Mouse (Mus musculus) bone marrow macrophage, adult 2 months (primary cell): ENCODE data around the gene Plekhh1. TPM values are rescaled to one million over a fixed set of nuclear protein-coding genes. Genes with fewer than 3 reads are reported as not detected.
"Not testable (repeated sequence)": the region's sequence is repeated elsewhere in the genome, so short reads cannot be mapped to it uniquely, and the experiment has no call there.

ENCODE experiments used
- H3K27ac ChIP-seq: 2 replicates; pipeline ENCODE4 v1.5.1; 2012; ENCODE audit warnings: low read depth, low read length; ENCODE audit not compliant: insufficient read depth
- H3K4me1 ChIP-seq: 2 replicates; pipeline ENCODE4 v1.6.1; 2012; ENCODE audit warnings: low read length; ENCODE audit not compliant: control insufficient read depth, insufficient read depth
- H3K4me3 ChIP-seq: 2 replicates; pipeline ENCODE4 v1.5.1; 2012; ENCODE audit warnings: mild to moderate bottlenecking, low read length, moderate library complexity; ENCODE audit not compliant: insufficient read depth
- CTCF ChIP-seq: IDR thresholded peaks from 2 replicates; pipeline ENCODE4 v1.5.1; 2012; ENCODE audit warnings: low read depth, mild to moderate bottlenecking, low read length, moderate library complexity
- POLR2A ChIP-seq: IDR thresholded peaks from 2 replicates; pipeline ENCODE4 v1.6.1; 2012; ENCODE audit warnings: mild to moderate bottlenecking, low read depth, low read length, borderline replicate concordance
- polyA plus RNA-seq: library from polyadenylated mRNA; stranded (reverse); fragments of >200 nt; gene quantifications from 2 replicates; pipeline ENCODE4 v1.2.4, GENCODE M21; 2012; ENCODE audit not compliant: missing spikeins, insufficient read depth, insufficient read length

The Plekhh1 gene
- polyA plus RNA-seq, 1 experiment: 0.17 TPM

DNA sequence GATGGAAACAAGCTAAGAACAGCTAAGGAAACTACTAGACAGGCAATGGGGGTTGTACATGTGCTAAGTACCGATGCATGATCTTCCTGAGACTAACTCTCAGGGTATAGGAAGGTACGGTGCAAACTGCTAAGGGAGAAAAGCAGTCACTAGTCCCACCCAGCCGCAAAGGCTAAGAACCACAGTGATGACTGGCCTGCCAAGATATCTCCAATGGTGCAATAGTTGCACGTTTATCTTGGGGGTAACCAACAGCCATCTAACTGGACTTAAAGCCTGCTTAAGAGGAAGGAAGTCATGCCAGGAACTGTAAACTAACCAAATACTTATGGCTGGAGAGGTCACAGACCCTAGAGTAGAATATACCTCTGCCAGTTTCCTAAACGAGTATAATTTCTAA, 26.6 kb upstream of the Plekhh1 start:
- H3K27ac ChIP-seq: no peak overlapping the region
- TF ChIP-seq POLR2A (no peak), CTCF (no peak)
- H3K4me1 ChIP-seq: peaks cover 10% of the 10 kb centered on the region
- no peak overlapping the region for H3K4me3 ChIP-seq

DNA sequence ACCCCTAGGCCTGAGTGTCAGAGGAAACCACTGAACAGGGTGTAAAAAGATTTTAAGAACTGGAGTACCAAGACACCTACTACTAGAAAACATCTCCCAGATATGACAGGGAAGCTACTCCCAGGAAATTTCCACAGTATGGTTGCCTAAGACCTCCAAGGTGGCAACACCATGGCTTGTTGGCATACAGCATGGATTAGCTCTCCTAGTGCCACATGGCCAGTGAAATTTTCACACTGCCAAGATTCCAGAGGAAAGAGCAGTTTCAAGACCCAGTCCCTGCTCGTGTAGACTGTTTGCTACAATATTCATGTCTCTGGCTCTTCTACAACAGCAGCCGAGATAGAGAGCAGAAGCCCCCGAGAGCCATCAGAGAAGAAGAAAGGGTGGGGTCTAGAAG, 26.0 kb upstream of the Plekhh1 start:
- Histone ChIP-seq H3K27ac (no peak overlapping the region), H3K4me3 (no peak overlapping the region), H3K4me1 (peaks cover 10% of the 10 kb centered on the region)
- TF ChIP-seq POLR2A (no peak), CTCF (no peak)

DNA sequence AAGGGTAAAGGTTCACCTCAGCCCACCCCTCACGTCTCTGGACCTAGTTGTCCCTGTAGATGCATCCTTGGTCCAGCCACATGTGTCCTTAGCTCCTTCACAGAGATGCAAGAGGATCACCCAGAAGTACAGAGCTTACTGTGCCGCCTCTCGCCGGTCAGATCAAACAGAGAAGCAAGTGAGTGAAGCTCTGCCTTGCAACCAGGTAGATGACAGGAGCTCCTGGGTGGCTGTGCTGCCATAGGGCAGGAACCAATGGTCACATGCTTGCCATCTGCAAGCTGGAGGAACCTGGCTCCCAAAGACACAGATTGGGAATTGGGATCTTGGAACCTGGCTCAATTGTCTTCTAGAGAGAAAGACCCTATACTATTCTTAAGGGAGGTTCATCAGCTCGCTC, 23.5 kb upstream of the Plekhh1 start:
- peaks cover 10% of the 10 kb centered on the region for H3K4me1 ChIP-seq
- no peak for TF ChIP-seq CTCF
- no peak for TF ChIP-seq POLR2A
- no peak overlapping the region for H3K4me3 ChIP-seq
- H3K27ac ChIP-seq: no peak overlapping the region

DNA sequence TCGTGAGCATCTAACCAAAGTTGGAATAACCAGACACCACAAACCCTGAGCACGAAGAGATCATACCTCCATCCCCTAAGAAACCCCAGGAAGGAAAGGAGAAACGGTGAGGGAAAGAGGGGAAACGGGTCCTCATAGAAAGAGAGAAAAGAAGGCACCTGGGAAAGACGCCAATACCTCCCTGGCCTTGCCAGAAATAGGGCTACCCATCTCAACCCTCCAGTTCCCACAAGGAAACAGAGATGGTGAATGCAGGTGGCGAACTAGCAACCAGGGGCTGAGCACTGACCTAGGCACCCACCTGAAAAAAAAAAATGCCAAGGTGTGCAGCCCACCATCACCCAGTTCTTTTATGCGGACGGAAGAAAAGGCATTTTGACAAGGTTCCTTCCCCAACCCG, 22.9 kb upstream of the Plekhh1 start:
- Histone ChIP-seq H3K27ac (no peak overlapping the region), H3K4me3 (peak overlapping the region; percentile 98), H3K4me1 (peaks cover 10% of the 10 kb centered on the region)
- TF ChIP-seq CTCF: no peak
- no peak for TF ChIP-seq POLR2A

DNA sequence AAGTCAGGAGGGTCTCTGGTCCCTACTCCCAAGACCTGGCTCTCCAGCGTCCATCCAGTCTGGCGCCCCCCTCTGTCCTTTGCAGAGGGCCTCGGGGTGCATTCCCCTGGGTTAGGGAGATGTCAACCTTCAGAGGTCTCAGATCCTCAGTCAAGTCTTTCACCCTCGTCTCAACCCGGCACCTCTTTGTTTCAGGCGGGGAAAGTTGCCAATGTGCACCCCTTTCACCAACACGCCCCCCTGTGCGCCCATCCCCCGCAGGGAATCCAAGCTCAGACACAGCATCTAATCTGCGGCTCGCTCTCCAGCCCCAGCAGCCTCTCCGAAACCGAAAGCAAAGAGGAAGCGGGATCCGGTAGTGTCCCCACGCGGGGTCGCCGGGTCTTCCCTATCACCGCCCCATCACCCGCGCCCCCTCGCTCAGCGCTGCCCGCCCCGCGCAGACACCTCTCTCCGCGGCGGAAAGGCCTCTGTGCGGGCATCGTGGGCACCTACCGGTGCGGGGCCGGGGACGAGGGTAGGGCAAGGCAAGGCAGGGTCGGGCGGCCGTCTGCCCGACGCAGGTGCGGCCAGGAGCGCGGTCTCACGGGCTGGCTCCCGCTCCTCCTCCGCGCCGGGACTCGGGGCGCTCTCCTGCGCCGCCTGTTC, 22.4 kb upstream of the Plekhh1 start:
- peak overlapping the region; percentile 98 for H3K4me3 ChIP-seq
- TF ChIP-seq CTCF: peak; percentile 25; the same call in 1 of the 2 replicates
- no peak for TF ChIP-seq POLR2A
- peaks cover 12% of the 10 kb centered on the region for H3K4me1 ChIP-seq
- no peak overlapping the region for H3K27ac ChIP-seq

DNA sequence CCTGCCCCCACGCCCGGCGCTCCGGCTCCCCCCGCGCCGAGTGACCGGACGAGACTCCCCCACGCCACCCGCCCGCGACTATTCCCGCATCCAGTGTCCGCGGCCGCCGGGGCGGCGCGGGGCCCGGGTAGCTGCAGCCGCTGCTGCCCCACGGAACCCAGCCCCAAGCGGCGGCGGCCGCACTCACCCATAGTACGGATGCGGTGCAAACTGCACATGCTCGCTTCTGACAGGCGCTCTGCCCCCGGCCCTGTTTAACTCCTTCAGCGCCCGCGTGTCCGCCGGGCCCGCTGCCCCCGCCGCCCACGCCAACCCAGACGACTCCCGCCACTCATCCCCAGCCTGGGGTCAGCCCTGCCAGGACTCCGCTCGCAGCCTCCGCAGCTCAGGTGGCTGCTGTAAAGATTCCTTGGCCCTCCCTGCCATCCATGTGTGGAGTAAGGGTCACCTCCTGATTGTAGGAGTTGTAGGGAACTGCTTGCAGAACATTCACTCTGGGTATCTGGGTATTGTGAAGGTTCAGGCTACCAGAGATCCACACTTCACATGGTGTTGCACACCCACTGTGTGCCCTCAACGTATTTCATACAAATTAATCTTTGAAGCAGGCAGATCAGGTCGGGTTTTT, 21.7 kb upstream of the Plekhh1 start, which contains the start of gene Tmem229b:
Gene Tmem229b, minus strand, starts transcription at position 502 of the 628 bp plus-strand sequence.
- H3K4me3 ChIP-seq: peak within 1 kb of the TSS; percentile 98
- TF ChIP-seq CTCF (no peak), POLR2A (no peak)
- peaks cover 11% of the 10 kb centered on the region for H3K4me1 ChIP-seq
- no peak within 1 kb of the TSS for H3K27ac ChIP-seq

DNA sequence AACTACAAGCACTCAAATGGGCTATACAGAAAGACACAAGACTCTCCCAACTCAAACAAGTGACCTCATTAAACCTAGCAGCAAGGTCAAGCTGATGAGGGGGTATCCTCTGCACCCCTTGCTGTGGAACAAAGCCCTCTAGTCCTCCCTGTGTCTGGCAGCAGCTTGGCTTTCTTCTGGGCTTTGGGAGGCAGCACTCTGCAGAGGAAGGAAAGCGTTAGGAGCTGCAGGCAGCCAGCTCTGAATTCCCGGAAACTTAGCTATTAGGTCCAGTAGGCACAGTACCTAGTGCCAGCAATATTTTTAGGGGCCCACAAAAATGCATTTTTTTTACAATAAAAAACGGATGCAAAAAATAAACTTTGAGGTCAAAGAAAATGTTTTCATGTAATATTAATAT, 18.4 kb upstream of the Plekhh1 start:
- no peak overlapping the region for H3K27ac ChIP-seq
- H3K4me3 ChIP-seq: no peak overlapping the region
- 0 out of 2 replicates have a peak, but pooled peaks cover 3% of the 10 kb centered on the region for H3K4me1 ChIP-seq
- TF ChIP-seq POLR2A (no peak), CTCF (no peak)

DNA sequence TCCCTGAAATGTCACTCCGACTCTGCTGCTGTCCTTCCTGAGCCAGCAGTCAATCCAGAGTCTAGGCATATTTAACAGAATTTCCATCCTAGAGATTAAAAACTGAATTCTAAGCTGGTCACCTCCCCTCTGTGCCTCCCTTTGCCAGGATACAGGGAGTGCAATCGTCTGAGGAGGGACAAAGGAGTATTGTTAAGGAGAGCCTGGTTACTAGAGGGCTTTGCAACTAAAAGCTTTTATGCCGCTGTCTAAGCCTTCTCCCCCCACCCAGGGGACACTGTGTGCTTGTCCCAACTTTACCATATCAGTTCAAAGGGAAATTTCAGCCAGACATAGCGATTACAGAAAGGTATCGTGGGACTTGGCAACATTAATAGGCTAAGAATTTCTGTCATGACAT, 12.9 kb upstream of the Plekhh1 start:
- Histone ChIP-seq H3K27ac (no peak overlapping the region), H3K4me3 (no peak overlapping the region), H3K4me1 (peaks cover 15% of the 10 kb centered on the region)
- TF ChIP-seq CTCF (no peak), POLR2A (no peak)

DNA sequence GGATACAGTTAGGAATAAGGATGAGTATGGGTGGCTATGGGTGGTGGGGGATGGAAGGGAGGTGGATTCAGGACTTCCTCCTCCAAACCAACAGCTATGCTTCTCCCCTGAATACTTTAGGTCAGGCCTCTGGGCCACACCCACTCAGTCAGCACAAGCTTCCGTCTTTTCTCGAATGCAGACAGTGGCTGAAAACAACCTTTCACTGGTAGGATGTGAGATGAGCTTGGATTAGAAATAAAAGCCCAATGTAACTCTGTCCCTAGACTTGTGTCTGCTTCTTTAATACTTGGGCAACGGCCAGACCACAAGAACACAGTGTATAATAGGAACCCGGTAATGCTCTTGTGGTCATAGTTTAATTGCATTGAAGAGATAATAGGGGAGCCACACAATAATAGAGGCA, 11.0 kb upstream of the Plekhh1 start:
- TF ChIP-seq CTCF (no peak), POLR2A (no peak)
- H3K4me3 ChIP-seq: no peak overlapping the region
- peak overlapping the region; percentile 47 for H3K27ac ChIP-seq
- peaks cover 13% of the 10 kb centered on the region for H3K4me1 ChIP-seq

DNA sequence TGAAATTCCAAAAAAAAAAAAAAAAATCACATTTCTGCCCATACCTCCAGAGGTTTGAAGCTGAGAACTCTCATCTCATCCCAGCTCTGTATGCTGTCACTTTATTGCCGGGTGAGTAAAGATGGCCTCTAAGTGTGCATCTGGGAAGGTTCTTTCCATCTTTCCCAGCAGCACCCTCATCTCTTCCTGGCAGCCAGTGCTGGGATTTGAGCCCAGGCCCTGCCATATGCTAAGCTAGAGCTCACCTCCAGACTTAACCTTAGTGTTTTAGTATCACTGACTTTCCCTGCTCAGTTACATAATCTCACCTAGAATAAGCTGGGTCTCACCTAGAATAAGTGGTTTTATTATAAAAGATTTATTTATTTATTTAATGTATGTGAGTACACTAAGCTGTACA, 7.1 kb upstream of the Plekhh1 start:
- Histone ChIP-seq H3K4me1 (peaks cover 18% of the 10 kb centered on the region), H3K27ac (no peak overlapping the region), H3K4me3 (no peak overlapping the region)
- TF ChIP-seq CTCF: no peak

DNA sequence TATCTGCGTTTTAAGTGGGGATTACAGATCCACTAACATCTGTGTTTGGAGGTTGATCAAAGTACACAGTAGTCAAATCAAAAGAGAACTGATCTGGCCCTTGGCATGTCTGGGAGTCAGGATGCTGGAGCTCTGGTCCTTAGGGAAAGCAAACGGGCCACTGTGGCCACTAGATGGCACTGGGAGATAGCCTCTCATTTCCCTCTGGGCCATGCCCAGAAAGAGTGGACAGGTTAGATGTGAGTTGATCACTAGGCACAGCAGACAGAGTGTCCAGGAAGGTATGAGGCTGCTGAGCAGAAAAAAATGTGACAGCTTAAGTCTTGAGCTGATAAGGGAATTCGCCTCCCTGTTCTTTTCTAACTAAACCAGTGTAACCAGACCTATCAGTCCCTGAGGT, 6.1 kb upstream of the Plekhh1 start:
- H3K4me3 ChIP-seq: no peak overlapping the region
- peaks cover 9% of the 10 kb centered on the region for H3K4me1 ChIP-seq
- no peak overlapping the region for H3K27ac ChIP-seq
- TF ChIP-seq POLR2A (no peak), CTCF (peak; percentile 83)

DNA sequence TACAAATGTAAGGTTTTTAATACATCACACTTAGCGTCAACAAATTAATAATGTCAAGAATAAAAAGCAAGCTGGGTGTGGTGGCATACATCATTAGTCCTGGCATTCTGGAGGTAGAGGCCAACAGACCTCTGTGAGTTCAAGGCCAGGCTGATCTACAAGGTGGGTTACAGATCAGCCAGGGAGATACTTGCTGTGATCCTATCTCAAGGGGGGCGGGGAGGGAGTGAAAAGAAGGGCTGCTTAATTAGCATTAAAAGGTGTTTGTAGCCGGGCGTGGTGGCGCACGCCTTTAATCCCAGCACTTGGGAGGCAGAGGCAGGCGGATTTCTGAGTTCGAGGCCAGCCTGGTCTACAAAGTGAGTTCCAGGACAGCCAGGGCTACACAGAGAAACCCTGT, 1.4 kb upstream of the Plekhh1 start:
- not testable (repeated sequence) for H3K4me3 ChIP-seq, H3K4me1 ChIP-seq, H3K27ac ChIP-seq
